ENCODE assay signal across 11 mouse cellular contexts in genomic region chr11:90616431-90616830, GRCm38 (mm10). TPM values are rescaled to one million over a fixed set of nuclear protein-coding genes. Genes with fewer than 3 reads are reported as not detected.
DNase-seq lines count a peak whose midpoint lies in the region; ATAC-seq and TF ChIP-seq lines count a peak whose summit lies in the region.
"Had no signal": no experiment of that assay in that cellular context is flagged by ENCODE, and none has a peak within 500 bp of the region (broad histone marks: within the 10 kb centered on the region; RNA-seq: fewer than 3 reads in every experiment).

No protein-coding gene starts in this region.

- no peak overlapping the region for H3K27ac ChIP-seq in heart, postnatal 0 days (ENCODE audit: low read depth)
- no peak overlapping the region for H3K27ac ChIP-seq in heart, embryonic 10.5 days
- H3K27ac ChIP-seq in thymus, adult 2 months (ENCODE audit: control insufficient read depth, insufficient read depth, low read length) = no peak overlapping the region
- H3K27ac ChIP-seq: hindbrain, embryonic 15.5 days; limb, embryonic 12.5 days had no signal

- peaks cover 4% of the 10 kb centered on the region; the same call in 1 of the 2 replicates for H3K36me3 ChIP-seq in heart, postnatal 0 days (replicated peaks; ENCODE audit: control insufficient read depth, insufficient read depth, low read length)
- 0 out of 2 replicates have a peak, but pooled peaks cover 15% of the 10 kb centered on the region for H3K36me3 ChIP-seq in heart, embryonic 10.5 days
- no peaks in the 10 kb centered on the region for H3K36me3 ChIP-seq in thymus, adult 2 months (ENCODE audit: control insufficient read depth, insufficient read depth, low read length)
- H3K36me3 ChIP-seq: hindbrain, embryonic 15.5 days had no signal

- H3K4me1 ChIP-seq in heart, postnatal 0 days (ENCODE audit: control insufficient read depth, insufficient read depth) = no peaks in the 10 kb centered on the region
- peaks cover 5% of the 10 kb centered on the region; the same call in 1 of the 2 replicates for H3K4me1 ChIP-seq in heart, embryonic 10.5 days
- no peaks in the 10 kb centered on the region for H3K4me1 ChIP-seq in thymus, adult 2 months (replicated peaks; ENCODE audit: control insufficient read depth, insufficient read depth, low read length)
- H3K4me1 ChIP-seq: hindbrain, embryonic 15.5 days; limb, embryonic 12.5 days had no signal

- H3K27me3 ChIP-seq in heart, postnatal 0 days (ENCODE audit: control insufficient read depth, insufficient read depth, low read length) = no peaks in the 10 kb centered on the region
- no peaks in the 10 kb centered on the region for H3K27me3 ChIP-seq in heart, embryonic 10.5 days (ENCODE audit: insufficient read depth, poor library complexity, severe bottlenecking)
- H3K27me3 ChIP-seq in thymus, adult 2 months (ENCODE audit: control insufficient read depth, insufficient read depth, low read length) = no peaks in the 10 kb centered on the region
- H3K27me3 ChIP-seq: hindbrain, embryonic 15.5 days; limb, embryonic 12.5 days had no signal

- no peak for TF ChIP-seq EP300 in heart, postnatal 0 days (IDR thresholded peaks at IDR 0.05; ENCODE audit: low read depth)

- no peak overlapping the region for H3K9ac ChIP-seq in heart, postnatal 0 days (replicated peaks; ENCODE audit: low read depth, low read length)
- H3K9ac ChIP-seq: hindbrain, embryonic 15.5 days; limb, embryonic 12.5 days had no signal

- no peak for ATAC-seq in heart, postnatal 0 days (ENCODE audit: insufficient read depth, low read depth)
- peak; percentile 46; the same call in 1 of the 2 replicates for ATAC-seq in erythroid progenitor cell, adult 5-6 weeks (replicated peaks; ENCODE audit: low FRiP score, poor library complexity, severe bottlenecking)

- TF ChIP-seq CTCF in heart, postnatal 0 days (IDR thresholded peaks at IDR 0.05; ENCODE audit: low read depth) = peak; percentile 73
- TF ChIP-seq CTCF in thymus, adult 2 months (IDR thresholded peaks at IDR 0.05; ENCODE audit: borderline replicate concordance, control insufficient read depth, extremely low read depth, insufficient read depth, low read length, poor library complexity) = no peak

- H3K4me3 ChIP-seq in heart, postnatal 0 days (ENCODE audit: low read depth, low read length) = no peak overlapping the region
- H3K4me3 ChIP-seq in heart, embryonic 10.5 days = no peak overlapping the region
- no peak overlapping the region for H3K4me3 ChIP-seq in thymus, adult 2 months (ENCODE audit: control insufficient read depth, insufficient read depth, low read length)
- H3K4me3 ChIP-seq: hindbrain, embryonic 15.5 days; limb, embryonic 12.5 days had no signal

- H3K4me2 ChIP-seq in heart, postnatal 0 days (ENCODE audit: low read depth, low read length) = no peak overlapping the region
- H3K4me2 ChIP-seq: hindbrain, embryonic 15.5 days; limb, embryonic 12.5 days had no signal

- H3K9me3 ChIP-seq in heart, postnatal 0 days (replicated peaks; ENCODE audit: control insufficient read depth, low read length) = no peaks in the 10 kb centered on the region
- H3K9me3 ChIP-seq in heart, embryonic 10.5 days = no peaks in the 10 kb centered on the region
- H3K9me3 ChIP-seq: hindbrain, embryonic 15.5 days; limb, embryonic 12.5 days had no signal

- no peak for TF ChIP-seq POLR2A in thymus, adult 2 months (IDR thresholded peaks at IDR 0.05; ENCODE audit: control insufficient read depth, extremely low read depth, insufficient read depth, low read length, poor library complexity)

- peak; percentile 71 for DNase-seq in heart, postnatal 0 days (ENCODE audit: low spot score)
- no peak for DNase-seq in heart, embryonic 10.5 days (ENCODE audit: low spot score)
- DNase-seq in thymus, postnatal 0 days (ENCODE audit: low spot score) = peak; percentile 46
- no peak for DNase-seq in thymus, adult 2 months
- no peak for DNase-seq in kidney, adult 9 months
- DNase-seq in left cerebral cortex, adult 11 months (ENCODE audit: low spot score) = no peak
- no peak for DNase-seq in gastrocnemius, adult 8-10 months (ENCODE audit: low spot score in 2 of 2)
- DNase-seq: cerebellum, adult 11-12 months had no signal

RNA-seq across cellular contexts. Expression of gene Stxbp4, which starts 21.5 kb away (rescaled TPM):
- 2.9 and 5.2 TPM in 2 replicates for total RNA-seq in heart, postnatal 0 days (2014; rRNA removed; ENCODE audit: low replicate concordance)
- polyA plus RNA-seq in heart, postnatal 0 days (2015; fragmentation: Nextera tagmentation; extraction: Ambion mirVana) = 4.7 and 5.6 TPM in 2 replicates
- 16.6 and 25.3 TPM in 2 replicates for polyA plus RNA-seq in heart, embryonic 10.5 days (2016; fragmentation: Nextera tagmentation; extraction: Ambion mirVana)
- polyA plus RNA-seq in thymus, postnatal 0 days (2015; fragmentation: Nextera tagmentation; extraction: Ambion mirVana) = 6.3 and 7.2 TPM in 2 replicates
- 4.0 and 4.1 TPM in 2 replicates for polyA plus RNA-seq in thymus, adult 2 months (2012; rRNA removed)
- 53.0 and 65.4 TPM in 2 replicates for total RNA-seq in erythroid progenitor cell, adult 5-6 weeks (2015; ENCODE audit: low replicate concordance)
- 47.2 and 50.9 TPM in 2 replicates for total RNA-seq in erythroid progenitor cell, adult 5-6 weeks (2017; ENCODE audit: low replicate concordance)
- 10 to 100 TPM; 12.8 to 17.7 (median 16.9) TPM for total RNA-seq in gastrocnemius, adult 8-10 months (2022)

RNA-seq across cellular contexts. Expression of gene Cox11, which starts 21.5 kb away (rescaled TPM):
- total RNA-seq in heart, postnatal 0 days (2014; rRNA removed; ENCODE audit: low replicate concordance) = 17.9 and 18.6 TPM in 2 replicates
- 32.2 and 32.6 TPM in 2 replicates for polyA plus RNA-seq in heart, postnatal 0 days (2015; fragmentation: Nextera tagmentation; extraction: Ambion mirVana)
- 39.4 and 48.3 TPM in 2 replicates for polyA plus RNA-seq in heart, embryonic 10.5 days (2016; fragmentation: Nextera tagmentation; extraction: Ambion mirVana)
- 23.2 and 31.1 TPM in 2 replicates for polyA plus RNA-seq in thymus, postnatal 0 days (2015; fragmentation: Nextera tagmentation; extraction: Ambion mirVana)
- 19.4 and 20.3 TPM in 2 replicates for polyA plus RNA-seq in thymus, adult 2 months (2012; rRNA removed)
- total RNA-seq in erythroid progenitor cell, adult 5-6 weeks (2015; ENCODE audit: low replicate concordance) = 78.8 and 83.3 TPM in 2 replicates
- total RNA-seq in erythroid progenitor cell, adult 5-6 weeks (2017; ENCODE audit: low replicate concordance) = 48.9 and 82.8 TPM in 2 replicates
- total RNA-seq in gastrocnemius, adult 8-10 months (2022) = 10 to 100 TPM; 19.1 to 24.1 (median 21.0) TPM

Comparison
In these comparisons a context has a peak if more than half of its experiments do, and no peak if none do; other contexts are left out.
1. DNase-seq: peak in heart, postnatal 0 days (single experiment) and thymus, postnatal 0 days (single experiment); none in heart, embryonic 10.5 days (single experiment), thymus, adult 2 months (single experiment), kidney, adult 9 months (single experiment), left cerebral cortex, adult 11 months (single experiment) and gastrocnemius, adult 8-10 months (0 of 2).